Mouse (Mus musculus) embryo, embryonic 9.5 days (tissue): Measurements from ENCODE around the gene Bcor.

Experiments
- DNase-seq: peaks from one replicate; pipeline ENCODE4 v3.0.0-alpha.2; 2017; ENCODE audit errors: extremely low spot score

Bcor gene

GRCm38 (mm10) chrX:12159981-12160656 is at the start of gene Bcor:
Gene Bcor (minus strand): TSS chrX:12160355.
- peak; percentile 70 for DNase-seq

GRCm38 (mm10) chrX:12202951-12203350 is 42.8 kb upstream of the Bcor start:
- DNase-seq, result no peak

- DNase-seq, result no peak
Measured at GRCm38 (mm10) chrX:12201111-12201510, 41.0 kb upstream of the Bcor start.

GRCm38 (mm10) chrX:12195234-12195919 is 35.2 kb upstream of the Bcor start:
- no peak for DNase-seq

GRCm38 (mm10) chrX:12192343-12192742 is 32.2 kb upstream of the Bcor start:
- DNase-seq, result no peak

- DNase-seq, result no peak
Measured at GRCm38 (mm10) chrX:12189511-12189910, 29.4 kb upstream of the Bcor start.

- DNase-seq, result no peak
Measured at GRCm38 (mm10) chrX:12175198-12175960, 15.2 kb upstream of the Bcor start.

- no peak for DNase-seq
Measured at GRCm38 (mm10) chrX:12170128-12170527, 10.0 kb upstream of the Bcor start.

- DNase-seq, result no peak
Measured at GRCm38 (mm10) chrX:12164591-12165529, 4.7 kb upstream of the Bcor start.

GRCm38 (mm10) chrX:12159534-12159881 is 647 bp downstream of the Bcor start:
- peak; percentile 56 for DNase-seq

GRCm38 (mm10) chrX:12158821-12159533 is 1.2 kb downstream of the Bcor start:
- DNase-seq, result no peak

- DNase-seq, result peak; percentile 72
Measured at GRCm38 (mm10) chrX:12158244-12158820, 1.8 kb downstream of the Bcor start.

GRCm38 (mm10) chrX:12157331-12157930 is 2.7 kb downstream of the Bcor start:
- peak; percentile 65 for DNase-seq

- peak; percentile 28 for DNase-seq
Measured at GRCm38 (mm10) chrX:12155842-12156291, 4.3 kb downstream of the Bcor start.

- no peak for DNase-seq
Measured at GRCm38 (mm10) chrX:12155068-12155840, 4.9 kb downstream of the Bcor start.

GRCm38 (mm10) chrX:12153141-12154095 is 6.7 kb downstream of the Bcor start:
- DNase-seq, result peak; percentile 39

- peak; percentile 24 for DNase-seq
Measured at GRCm38 (mm10) chrX:12151996-12152904, 7.9 kb downstream of the Bcor start.
